Mouse (Mus musculus): ENCODE results near the gene Nme7.

GRCm38 (mm10) chr1:164419401-164419800 lies 115.5 kb downstream of the Nme7 start:
- TF ChIP-seq CTCF (IDR thresholded peaks at IDR 0.05; ENCODE audit: low read depth) (no peak), EP300 (optimal IDR thresholded peaks at IDR 0.05) (no peak)
